Mouse (Mus musculus) common myeloid progenitor, adult 5-6 weeks (primary cell): ENCODE measurements around the gene Nfkb2. TPM values are rescaled to one million over a fixed set of nuclear protein-coding genes. Genes with fewer than 3 reads are reported as not detected.

Experiments used
- ATAC-seq: replicated peaks from 2 replicates; pipeline ENCODE4 v1.8.0; 2016; ENCODE audit warnings: low read depth, mild to moderate bottlenecking, moderate TSS enrichment, inconsistent platforms; ENCODE audit not compliant: poor library complexity, severe bottlenecking
- total RNA-seq: library from RNA; stranded (forward); fragments of 200-1000, 187-1606 nt; gene quantifications from 2 replicates; pipeline ENCODE4 v1.2.3, GENCODE M21; 2017

The Nfkb2 gene
- 7.2 and 8.3 TPM in 2 replicates for total RNA-seq

- ATAC-seq, result peak; percentile 70
Observed at GRCm38 (mm10) chr19:46304216-46304841, at the start of gene Nfkb2. Gene Nfkb2 (plus strand): TSS chr19:46304320.

GRCm38 (mm10) chr19:46264762-46265161, 39.4 kb upstream of the Nfkb2 start:
- no peak for ATAC-seq

- peak; percentile 69; the same call in 1 of the 2 replicates for ATAC-seq
Observed at GRCm38 (mm10) chr19:46275307-46275706, 28.8 kb upstream of the Nfkb2 start.

GRCm38 (mm10) chr19:46282081-46282849, 21.9 kb upstream of the Nfkb2 start:
- ATAC-seq, result no peak

- ATAC-seq, result no peak
Observed at GRCm38 (mm10) chr19:46284686-46285085, 19.4 kb upstream of the Nfkb2 start.

GRCm38 (mm10) chr19:46285631-46286030, 18.5 kb upstream of the Nfkb2 start:
- ATAC-seq, result no peak

GRCm38 (mm10) chr19:46286047-46286446, 18.1 kb upstream of the Nfkb2 start:
- no peak for ATAC-seq

- ATAC-seq, result no peak
Observed at GRCm38 (mm10) chr19:46286926-46287325, 17.2 kb upstream of the Nfkb2 start.

- no peak for ATAC-seq
Observed at GRCm38 (mm10) chr19:46287566-46287965, 16.6 kb upstream of the Nfkb2 start.

- ATAC-seq, result no peak
Observed at GRCm38 (mm10) chr19:46290535-46291105, 13.5 kb upstream of the Nfkb2 start.

GRCm38 (mm10) chr19:46296938-46297337, 7.2 kb upstream of the Nfkb2 start:
- no peak for ATAC-seq

GRCm38 (mm10) chr19:46300294-46301045, 3.6 kb upstream of the Nfkb2 start:
- no peak for ATAC-seq

- no peak for ATAC-seq
Observed at GRCm38 (mm10) chr19:46302551-46302950, 1.6 kb upstream of the Nfkb2 start.

- ATAC-seq, result no peak
Observed at GRCm38 (mm10) chr19:46303251-46304215, 587 bp upstream of the Nfkb2 start.

- ATAC-seq, result peak; percentile 19
Observed at GRCm38 (mm10) chr19:46304908-46305333, 801 bp downstream of the Nfkb2 start.

- ATAC-seq, result peak; percentile 43
Observed at GRCm38 (mm10) chr19:46305432-46306267, 1.5 kb downstream of the Nfkb2 start.

- ATAC-seq, result no peak
Observed at GRCm38 (mm10) chr19:46306268-46306610, 2.1 kb downstream of the Nfkb2 start.

- no peak for ATAC-seq
Observed at GRCm38 (mm10) chr19:46306751-46307289, 2.7 kb downstream of the Nfkb2 start.
